Mouse (Mus musculus): Measurements from ENCODE around the gene Nop9. TPM values are rescaled to one million over a fixed set of nuclear protein-coding genes. Genes with fewer than 3 reads are reported as not detected.

Gene Nop9
- polyA plus RNA-seq (2015; fragmentation: Nextera tagmentation; extraction: Ambion mirVana) = 18.9 and 24.6 TPM in 2 replicates

GRCm38 (mm10) chr14:55745180-55745860, at the start of gene Nop9, which contains the start of gene Dhrs1:
Gene Nop9, plus strand, starts transcription at chr14:55745693.
Gene Dhrs1, minus strand, starts transcription at chr14:55745690.

DNA sequence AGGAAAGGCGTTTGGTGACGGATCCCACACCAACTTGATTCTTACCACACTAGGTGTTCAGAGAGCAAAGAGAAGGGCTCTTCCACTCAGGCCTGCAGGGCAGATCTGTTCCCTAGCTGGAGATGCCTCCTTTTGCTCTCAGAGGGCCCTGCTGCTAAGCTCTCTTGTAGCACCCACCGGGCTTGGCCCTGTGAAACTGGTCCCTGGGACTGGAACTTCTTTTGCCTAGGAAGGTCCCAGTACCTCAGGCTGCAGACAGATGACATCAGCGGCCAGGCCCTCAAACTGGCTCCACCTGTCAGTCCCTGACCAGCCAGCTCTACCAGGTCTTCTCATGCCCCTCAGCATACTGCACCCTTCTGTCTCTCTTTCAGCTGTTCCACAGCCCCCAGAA, 31.8 kb upstream of the Nop9 start, which contains the start of gene Tgm1:
Gene Tgm1, minus strand, starts transcription at position 198 of the 394 bp plus-strand sequence.

DNA sequence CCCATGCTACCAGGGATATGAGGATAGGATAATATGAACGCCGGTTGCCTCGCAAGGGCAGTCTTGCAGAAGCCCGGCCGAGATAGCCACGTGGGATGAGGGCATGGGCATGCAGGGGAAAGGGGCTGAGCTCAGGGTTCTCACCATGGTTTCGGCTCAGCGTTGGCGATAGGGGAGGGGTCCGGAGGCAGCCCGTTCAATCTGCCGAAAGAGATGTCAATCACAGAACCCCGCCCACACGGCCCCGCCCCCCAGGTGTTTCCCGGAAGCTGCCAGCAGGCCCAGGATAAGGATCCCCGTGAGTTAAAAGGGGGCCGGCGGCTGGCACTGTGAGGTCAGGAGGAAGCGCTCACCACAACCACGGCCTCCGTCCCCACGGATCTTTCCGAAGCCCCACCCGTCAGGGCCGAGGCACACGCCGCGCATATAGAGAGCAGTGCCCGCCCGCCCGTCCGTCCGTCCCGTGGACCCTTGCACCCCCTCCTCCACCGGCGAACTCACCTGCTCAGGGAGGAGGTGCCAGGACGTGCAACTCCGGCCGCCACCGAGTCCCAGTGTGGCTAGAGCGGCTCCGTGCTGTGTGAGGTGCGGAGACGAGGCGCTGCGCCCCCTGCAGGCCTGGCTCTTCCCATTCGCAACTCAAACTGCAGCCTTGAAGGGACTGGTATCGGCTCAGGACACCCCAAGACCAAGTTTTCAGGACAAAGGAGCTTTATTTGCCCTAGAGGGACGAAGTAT, 23.6 kb upstream of the Nop9 start, which contains the start of gene Rabggta:
Gene Rabggta, minus strand, starts transcription at position 564 of the 738 bp plus-strand sequence.

GRCm38 (mm10) chr14:55758363-55758784, 12.9 kb downstream of the Nop9 start, which contains the start of gene Cideb:
Gene Cideb, minus strand, starts transcription at chr14:55758458.

GRCm38 (mm10) chr14:55761163-55761562, 15.7 kb downstream of the Nop9 start, which contains the start of gene Ltb4r2:
Gene Ltb4r2, plus strand, starts transcription at chr14:55761428.

DNA sequence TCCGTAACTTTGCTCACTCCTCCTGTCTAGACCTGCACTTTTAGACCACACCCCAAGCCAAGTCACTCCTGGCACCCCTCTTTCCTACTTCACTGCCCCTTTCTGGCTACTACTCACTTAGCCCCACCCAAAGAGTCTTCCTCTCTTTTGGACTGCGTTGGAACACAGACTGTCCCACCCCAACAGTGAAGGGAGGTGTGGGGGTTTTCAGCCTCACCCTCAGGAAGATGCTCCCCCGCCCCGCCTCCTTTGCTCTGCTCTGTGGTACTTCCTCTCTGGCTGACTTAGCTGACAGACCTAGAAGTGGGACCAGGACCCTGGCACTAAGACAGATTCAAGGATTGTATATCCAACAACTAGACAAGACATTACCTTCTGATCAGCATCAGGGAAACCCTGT, 20.2 kb downstream of the Nop9 start, which contains the start of gene Ltb4r1:
Gene Ltb4r1, plus strand, starts transcription at position 267 of the 400 bp plus-strand sequence.

GRCm38 (mm10) chr14:55783958-55784235, 38.4 kb downstream of the Nop9 start, which contains the start of gene Adcy4:
Gene Adcy4, minus strand, starts transcription at chr14:55784095.

DNA sequence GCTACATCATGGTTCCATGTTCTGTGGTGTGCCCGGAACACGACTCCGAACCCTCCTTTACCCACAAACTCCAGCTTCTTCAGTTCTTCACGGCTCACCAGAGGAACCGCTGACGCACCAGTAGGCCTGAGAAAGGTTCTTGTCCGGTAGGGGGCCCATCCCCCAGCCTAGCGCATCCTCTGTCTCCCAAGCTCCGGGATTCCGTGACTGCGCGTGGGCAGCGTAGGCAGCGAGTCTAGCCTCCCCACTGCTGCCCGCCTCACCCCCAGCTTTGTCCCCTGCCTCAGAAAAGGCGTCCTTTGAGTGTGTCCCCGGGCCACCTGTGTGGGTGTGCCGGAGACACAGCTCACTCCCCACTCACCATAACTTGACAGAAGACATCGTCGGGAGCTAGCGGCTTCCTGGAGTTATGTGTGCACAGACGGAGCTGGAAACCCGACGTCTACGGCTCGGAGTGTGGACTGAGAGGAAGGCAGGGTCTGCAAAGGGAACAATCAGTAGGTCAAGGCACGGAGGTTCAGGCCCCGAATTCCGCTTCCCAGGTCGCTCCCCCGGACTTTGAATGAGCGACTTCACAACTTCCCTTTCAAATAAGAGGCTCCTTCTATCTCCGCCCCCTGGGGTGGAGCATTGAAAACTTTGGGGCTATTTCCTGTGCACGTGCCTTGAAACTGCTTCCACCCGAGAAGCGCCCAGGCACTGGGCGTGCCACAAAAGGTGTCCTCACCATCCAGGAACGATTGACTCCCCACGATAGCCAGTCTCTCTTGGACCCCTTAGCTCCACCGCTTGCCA, 43.0 kb downstream of the Nop9 start, which contains the start of gene Ripk3:
Gene Ripk3, minus strand, starts transcription at position 610 of the 795 bp plus-strand sequence.

Other genes with a start within 250 kb of the Nop9 start
- 72.7 and 73.7 TPM in 2 replicates for gene Cpne6, start 235.2 kb upstream of the Nop9 start, polyA plus RNA-seq (2015; fragmentation: Nextera tagmentation; extraction: Ambion mirVana)
- 0.53 and 0.66 TPM in 2 replicates for gene Nrl, start 220.7 kb upstream of the Nop9 start, polyA plus RNA-seq (2015; fragmentation: Nextera tagmentation; extraction: Ambion mirVana)
- gene Pck2, start 205.4 kb upstream of the Nop9 start, polyA plus RNA-seq (2015; fragmentation: Nextera tagmentation; extraction: Ambion mirVana) = 28.3 and 29.6 TPM in 2 replicates
- 77.2 and 77.8 TPM in 2 replicates for gene Dcaf11, start 185.7 kb upstream of the Nop9 start, polyA plus RNA-seq (2015; fragmentation: Nextera tagmentation; extraction: Ambion mirVana)
- 0.83 and 1.1 TPM in 2 replicates for gene A730061H03Rik, start 185.3 kb upstream of the Nop9 start, polyA plus RNA-seq (2015; fragmentation: Nextera tagmentation; extraction: Ambion mirVana)
- gene Fitm1, start 170.1 kb upstream of the Nop9 start, polyA plus RNA-seq (2015; fragmentation: Nextera tagmentation; extraction: Ambion mirVana) = 0.32 TPM in 1 of 2 replicates, not detected in the other
- gene Psme1, start 167.6 kb upstream of the Nop9 start, polyA plus RNA-seq (2015; fragmentation: Nextera tagmentation; extraction: Ambion mirVana) = 218 and 246 TPM in 2 replicates
- gene Emc9, start 160.4 kb upstream of the Nop9 start, polyA plus RNA-seq (2015; fragmentation: Nextera tagmentation; extraction: Ambion mirVana) = 92.8 and 99.8 TPM in 2 replicates
- 154 and 183 TPM in 2 replicates for gene Psme2, start 154.6 kb upstream of the Nop9 start, polyA plus RNA-seq (2015; fragmentation: Nextera tagmentation; extraction: Ambion mirVana)
- gene Rnf31, start 154.0 kb upstream of the Nop9 start, polyA plus RNA-seq (2015; fragmentation: Nextera tagmentation; extraction: Ambion mirVana) = 16.4 and 23.6 TPM in 2 replicates
- gene Irf9, start 142.1 kb upstream of the Nop9 start, polyA plus RNA-seq (2015; fragmentation: Nextera tagmentation; extraction: Ambion mirVana) = 10.0 and 13.8 TPM in 2 replicates
- gene Rec8, start 127.7 kb upstream of the Nop9 start, polyA plus RNA-seq (2015; fragmentation: Nextera tagmentation; extraction: Ambion mirVana) = 14.5 and 14.7 TPM in 2 replicates
- 91.3 and 115 TPM in 2 replicates for gene Ipo4, start 109.7 kb upstream of the Nop9 start, polyA plus RNA-seq (2015; fragmentation: Nextera tagmentation; extraction: Ambion mirVana)
- 1.4 and 1.9 TPM in 2 replicates for gene Gm49378, start 107.8 kb upstream of the Nop9 start, polyA plus RNA-seq (2015; fragmentation: Nextera tagmentation; extraction: Ambion mirVana)
- 56.4 and 60.8 TPM in 2 replicates for gene Tm9sf1, start 101.9 kb upstream of the Nop9 start, polyA plus RNA-seq (2015; fragmentation: Nextera tagmentation; extraction: Ambion mirVana)
- gene Tssk4, start 95.5 kb upstream of the Nop9 start, polyA plus RNA-seq (2015; fragmentation: Nextera tagmentation; extraction: Ambion mirVana) = 0.18 and 0.27 TPM in 2 replicates
- 73.9 and 80.1 TPM in 2 replicates for gene Mdp1, start 85.2 kb upstream of the Nop9 start, polyA plus RNA-seq (2015; fragmentation: Nextera tagmentation; extraction: Ambion mirVana)
- 39.0 and 39.8 TPM in 2 replicates for gene Gmpr2, start 73.8 kb upstream of the Nop9 start, polyA plus RNA-seq (2015; fragmentation: Nextera tagmentation; extraction: Ambion mirVana)
- 600 and 637 TPM in 2 replicates for gene Nedd8, start 73.6 kb upstream of the Nop9 start, polyA plus RNA-seq (2015; fragmentation: Nextera tagmentation; extraction: Ambion mirVana)
- gene Tinf2, start 63.9 kb upstream of the Nop9 start, polyA plus RNA-seq (2015; fragmentation: Nextera tagmentation; extraction: Ambion mirVana) = 23.1 and 26.2 TPM in 2 replicates
- 0.19 and 0.46 TPM in 2 replicates for gene Tgm1, start 31.8 kb upstream of the Nop9 start, polyA plus RNA-seq (2015; fragmentation: Nextera tagmentation; extraction: Ambion mirVana)
- gene Rabggta, start 23.4 kb upstream of the Nop9 start, polyA plus RNA-seq (2015; fragmentation: Nextera tagmentation; extraction: Ambion mirVana) = 51.6 and 55.1 TPM in 2 replicates
- gene Dhrs1, start within 50 bp of the Nop9 start, polyA plus RNA-seq (2015; fragmentation: Nextera tagmentation; extraction: Ambion mirVana) = 98.5 and 99.2 TPM in 2 replicates
- 0.57 and 0.76 TPM in 2 replicates for gene Cideb, start 12.8 kb downstream of the Nop9 start, polyA plus RNA-seq (2015; fragmentation: Nextera tagmentation; extraction: Ambion mirVana)
- 0.50 and 0.74 TPM in 2 replicates for gene Ltb4r2, start 15.7 kb downstream of the Nop9 start, polyA plus RNA-seq (2015; fragmentation: Nextera tagmentation; extraction: Ambion mirVana)
- gene Ltb4r1, start 20.3 kb downstream of the Nop9 start, polyA plus RNA-seq (2015; fragmentation: Nextera tagmentation; extraction: Ambion mirVana) = 0.38 and 1.1 TPM in 2 replicates
- 2.4 and 2.6 TPM in 2 replicates for gene Adcy4, start 38.4 kb downstream of the Nop9 start, polyA plus RNA-seq (2015; fragmentation: Nextera tagmentation; extraction: Ambion mirVana)
- gene Ripk3, start 43.2 kb downstream of the Nop9 start, polyA plus RNA-seq (2015; fragmentation: Nextera tagmentation; extraction: Ambion mirVana) = 1.4 and 1.5 TPM in 2 replicates
- 5.1 and 5.7 TPM in 2 replicates for gene Nfatc4, start 77.5 kb downstream of the Nop9 start, polyA plus RNA-seq (2015; fragmentation: Nextera tagmentation; extraction: Ambion mirVana)
- gene Nynrin, start 108.3 kb downstream of the Nop9 start, polyA plus RNA-seq (2015; fragmentation: Nextera tagmentation; extraction: Ambion mirVana) = 5.8 and 6.7 TPM in 2 replicates
- gene Cbln3, start 138.7 kb downstream of the Nop9 start, polyA plus RNA-seq (2015; fragmentation: Nextera tagmentation; extraction: Ambion mirVana) = 0.68 and 1.0 TPM in 2 replicates
- gene Khnyn, start 139.3 kb downstream of the Nop9 start, polyA plus RNA-seq (2015; fragmentation: Nextera tagmentation; extraction: Ambion mirVana) = 6.2 and 7.5 TPM in 2 replicates
- 141 and 152 TPM in 2 replicates for gene Sdr39u1, start 154.6 kb downstream of the Nop9 start, polyA plus RNA-seq (2015; fragmentation: Nextera tagmentation; extraction: Ambion mirVana)
- gene Cma1, start 199.0 kb downstream of the Nop9 start, polyA plus RNA-seq (2015; fragmentation: Nextera tagmentation; extraction: Ambion mirVana) = 0.43 and 0.57 TPM in 2 replicates
- not detected in 2 replicates for gene Cma2, start 205.3 kb downstream of the Nop9 start, polyA plus RNA-seq (2015; fragmentation: Nextera tagmentation; extraction: Ambion mirVana)